Mouse (Mus musculus) liver, embryonic 14.5 days (tissue): ENCODE measurements around the gene Treh. TPM values are rescaled to one million over a fixed set of nuclear protein-coding genes. Genes with fewer than 3 reads are reported as not detected.

ENCODE experiments used
- ATAC-seq: fragments of 200-750 bp; cut with Nextera tagmentation; 2 replicates; pipeline ENCODE4 v1.8.0; 2017; ENCODE audit warnings: moderate number of reproducible peaks, mild to moderate bottlenecking, moderate library complexity; ENCODE audit not compliant: insufficient read depth
- DNase-seq, 3 experiments: peaks; one replicate each; pipeline ENCODE4 v3.0.0-alpha.2; 2012 to 2013; ENCODE audit warnings: low read depth in 3 of 3, low spot score in 3 of 3
- H3K27ac ChIP-seq: fragments of 300-500 bp; sonication (generic); 2 replicates; pipeline ENCODE4 v1.5.1; 2014; ENCODE audit warnings: moderate library complexity, mild to moderate bottlenecking, control low read depth, inconsistent platforms
- H3K27me3 ChIP-seq: fragments of 300-500 bp; sonication (generic); 2 replicates; pipeline ENCODE4 v1.6.1; 2014; ENCODE audit warnings: mild to moderate bottlenecking, low read length, moderate library complexity; ENCODE audit not compliant: control insufficient read depth, insufficient read depth
- H3K36me3 ChIP-seq: fragments of 300-500 bp; sonication (generic); replicated peaks from 2 replicates; pipeline ENCODE4 v1.6.1; 2014; ENCODE audit warnings: low read depth; ENCODE audit not compliant: control insufficient read depth, insufficient read depth
- H3K4me1 ChIP-seq, 2 experiments: fragments of 200-500 bp in 1 of 2; fragments of 300-500 bp in 1 of 2; sonication (generic) in 1 of 2; replicated peaks; 2 replicates each; pipeline ENCODE4 v1.6.1; 2012 to 2014; ENCODE audit warnings: antibody characterized with exemption in 1 of 2, inconsistent platforms in 1 of 2, low read length in 1 of 2; ENCODE audit not compliant: control insufficient read depth in 2 of 2, insufficient read depth in 2 of 2
- H3K4me2 ChIP-seq: fragments of 300-500 bp; sonication (generic); 2 replicates; pipeline ENCODE4 v1.6.1; 2014; ENCODE audit warnings: low read depth, mild to moderate bottlenecking, control low read depth, moderate library complexity
- H3K4me3 ChIP-seq, 2 experiments: fragments of 200-500 bp in 1 of 2; fragments of 300-500 bp in 1 of 2; sonication (generic) in 1 of 2; 2 replicates each; pipeline ENCODE4 v1.5.1; 2012 to 2014; ENCODE audit warnings: low read depth in 2 of 2, low read length in 2 of 2, mild to moderate bottlenecking in 2 of 2, control low read depth in 1 of 2, inconsistent platforms in 1 of 2, moderate library complexity in 1 of 2; ENCODE audit not compliant: insufficient read depth in 1 of 2
- H3K9ac ChIP-seq: fragments of 300-500 bp; sonication (generic); replicated peaks from 2 replicates; pipeline ENCODE4 v1.6.1; 2014; ENCODE audit warnings: mild to moderate bottlenecking, control low read depth, moderate library complexity
- H3K9me3 ChIP-seq: fragments of 300-500 bp; sonication (generic); 2 replicates; pipeline ENCODE4 v1.6.1; 2016; ENCODE audit warnings: low read length, mixed read lengths; ENCODE audit not compliant: control insufficient read depth
- CTCF ChIP-seq: IDR thresholded peaks from 2 replicates; pipeline ENCODE4 v1.5.1; 2016; ENCODE audit warnings: antibody characterized with exemption, low read depth, control low read depth
- EP300 ChIP-seq: IDR thresholded peaks from 2 replicates; pipeline ENCODE4 v1.6.1; 2016; ENCODE audit warnings: antibody characterized with exemption, low read depth
- WGBS: fragments of 180-500 bp; shearing (Covaris S2); extraction: QIAGEN DNeasy Blood & Tissue Kit; methylation state at CpG from one replicate; pipeline ENCODE4 v1.1.7; 2014; ENCODE audit not compliant: insufficient replicate concordance; 5-methylcytosine and 5-hydroxymethylcytosine counted together
- polyA plus RNA-seq, 2 experiments: library from polyadenylated mRNA; depleted of rRNA in 1 of 2; stranded (reverse) in 1 of 2; unstranded in 1 of 2; fragments of >200 nt; fragmentation: Nextera tagmentation in 1 of 2; extraction: Ambion mirVana in 1 of 2; gene quantifications; 2 replicates each; pipeline versions ENCODE4 v1.2.1 to v1.2.3; 2012 to 2014

Treh gene
- polyA plus RNA-seq, 2 experiments = not detected

DNA sequence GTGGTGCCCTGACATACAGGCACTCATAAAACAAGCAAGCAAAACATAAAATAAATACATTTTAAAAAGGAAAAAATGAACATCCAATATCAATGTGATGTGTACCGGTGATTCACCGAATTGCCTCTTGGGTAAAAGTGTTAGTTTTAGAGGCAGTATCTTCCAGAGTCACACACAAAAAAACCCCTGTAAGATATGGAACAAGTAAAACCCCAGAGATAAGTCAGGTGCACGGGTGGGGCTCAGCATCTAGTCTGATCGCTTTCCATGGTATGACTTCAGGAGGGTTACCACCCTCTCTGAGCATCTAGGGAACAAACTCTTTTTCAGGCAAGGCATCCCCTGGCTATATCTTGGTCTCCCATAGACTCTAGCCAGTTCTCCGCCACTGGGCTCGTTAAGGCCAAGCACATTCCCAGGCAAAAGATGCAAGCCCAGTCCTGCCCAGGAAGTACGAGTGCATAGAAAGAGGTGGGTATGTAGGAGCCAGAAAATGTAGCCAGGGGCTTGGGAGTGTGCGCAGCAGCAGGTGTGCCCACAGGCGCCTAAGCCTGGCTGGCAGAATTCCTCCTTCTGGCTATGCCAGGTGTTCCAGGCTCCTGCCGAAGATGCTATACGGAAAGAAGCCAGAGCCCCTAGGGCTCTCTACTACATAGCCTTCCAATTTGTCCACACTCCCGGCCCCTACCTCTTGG, 46.1 kb downstream of the Treh start:
- H3K27me3 ChIP-seq = no peaks in the 10 kb centered on the region
- H3K9me3 ChIP-seq = no peaks in the 10 kb centered on the region
- no peak overlapping the region for H3K4me2 ChIP-seq
- ATAC-seq (no peak), DNase-seq (no peak)
- no peaks in the 10 kb centered on the region for H3K36me3 ChIP-seq
- H3K9ac ChIP-seq = no peak overlapping the region
- no peak overlapping the region for H3K4me3 ChIP-seq
- TF ChIP-seq CTCF (no peak), EP300 (no peak)
- H3K4me1 ChIP-seq = peaks cover 3 to 23% of the 10 kb centered on the region in 2 experiments
- WGBS = 64% methylated on average over 12 of the region's 12 CpGs
- H3K27ac ChIP-seq = no peak overlapping the region

DNA sequence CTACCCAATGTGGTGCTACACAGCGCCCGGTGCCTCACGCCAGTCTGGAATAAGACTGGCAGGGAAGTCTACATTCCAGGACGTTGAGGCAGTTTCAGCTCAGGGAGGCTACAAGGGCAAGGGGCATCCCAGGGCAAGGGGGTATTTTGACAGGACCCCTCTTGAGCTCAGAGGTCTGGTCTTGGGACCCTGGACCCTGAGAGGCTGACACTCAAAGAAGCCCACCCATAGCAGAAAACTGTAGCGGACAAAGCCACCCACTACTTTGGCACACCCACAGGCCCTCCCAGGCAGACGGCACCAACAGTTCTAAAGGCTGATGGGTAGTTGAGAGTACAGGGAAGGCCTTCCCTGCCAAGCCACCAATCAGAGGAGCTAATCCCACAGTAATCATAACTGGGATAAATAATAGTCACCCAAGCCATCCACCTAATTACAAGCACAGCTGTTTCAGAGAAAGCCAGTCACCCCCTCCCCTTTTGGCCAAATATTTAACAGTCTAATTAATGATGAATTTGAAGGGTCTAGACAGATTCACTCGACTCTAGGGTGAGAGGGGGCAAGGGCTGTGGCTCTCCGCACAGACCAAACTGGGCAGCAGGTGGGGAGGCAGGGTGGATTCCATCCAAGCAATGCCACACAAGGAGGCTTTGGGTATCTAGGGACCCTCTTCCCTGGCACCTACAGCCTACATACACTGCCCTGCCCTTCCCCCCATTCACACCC, 46.8 kb downstream of the Treh start:
- peaks cover 3 to 23% of the 10 kb centered on the region in 2 experiments for H3K4me1 ChIP-seq
- H3K27me3 ChIP-seq = no peaks in the 10 kb centered on the region
- WGBS = 67% methylated on average over 8 of the region's 8 CpGs
- DNase-seq (no peak), ATAC-seq (no peak)
- TF ChIP-seq CTCF (no peak), EP300 (no peak)
- no peaks in the 10 kb centered on the region for H3K36me3 ChIP-seq
- no peak overlapping the region for H3K4me2 ChIP-seq
- H3K9me3 ChIP-seq = no peaks in the 10 kb centered on the region
- no peak overlapping the region for H3K27ac ChIP-seq
- H3K4me3 ChIP-seq = no peak overlapping the region
- H3K9ac ChIP-seq = no peak overlapping the region

GRCm38 (mm10) chr9:44720358-44721153, 47.5 kb downstream of the Treh start:
- Histone ChIP-seq H3K4me1 (peaks cover 3 to 23% of the 10 kb centered on the region in 2 experiments), H3K27ac (no peak overlapping the region)

GRCm38 (mm10) chr9:44721154-44721876, 48.3 kb downstream of the Treh start:
- no peaks in the 10 kb centered on the region for H3K36me3 ChIP-seq
- H3K27me3 ChIP-seq = no peaks in the 10 kb centered on the region
- 2% methylated on average over 40 of the region's 40 CpGs for WGBS
- TF ChIP-seq CTCF (peak; percentile 26; the same call in 1 of the 2 replicates), EP300 (no peak)
- H3K4me2 ChIP-seq = peak overlapping the region; percentile 62
- H3K9ac ChIP-seq = no peak overlapping the region; the same call in 1 of the 2 replicates
- peak; percentile 71 for ATAC-seq
- H3K27ac ChIP-seq = no peak overlapping the region
- peaks cover 3 to 23% of the 10 kb centered on the region in 2 experiments for H3K4me1 ChIP-seq
- peak overlapping the region; percentile 44 to 45 for H3K4me3 ChIP-seq
- no peaks in the 10 kb centered on the region for H3K9me3 ChIP-seq
- peak; percentile 33 to 44 (median 41) for DNase-seq

More at GRCm38 (mm10) chr9:44720358-44721153, 47.5 kb downstream of the Treh start:
- WGBS = 17% methylated on average over 9 of the region's 9 CpGs
- TF ChIP-seq CTCF = 0 out of 2 replicates have a peak, but pooled peaks have one; percentile 15
- TF ChIP-seq EP300 = no peak
- Histone ChIP-seq H3K9me3 (no peaks in the 10 kb centered on the region), H3K4me2 (peak overlapping the region; percentile 62), H3K27me3 (no peaks in the 10 kb centered on the region), H3K9ac (no peak overlapping the region; the same call in 1 of the 2 replicates), H3K36me3 (no peaks in the 10 kb centered on the region), H3K4me3 (peak overlapping the region; percentile 44 to 45)
- ATAC-seq = no peak; the same call in 1 of the 2 replicates
- no peak for DNase-seq
